Mouse (Mus musculus): Measurements from ENCODE around the gene Themis. TPM values are rescaled to one million over a fixed set of nuclear protein-coding genes. Genes with fewer than 3 reads are reported as not detected.

Gene Themis
- total RNA-seq, 2 experiments from 2014 or later = 0.10 to 0.60 TPM

DNA sequence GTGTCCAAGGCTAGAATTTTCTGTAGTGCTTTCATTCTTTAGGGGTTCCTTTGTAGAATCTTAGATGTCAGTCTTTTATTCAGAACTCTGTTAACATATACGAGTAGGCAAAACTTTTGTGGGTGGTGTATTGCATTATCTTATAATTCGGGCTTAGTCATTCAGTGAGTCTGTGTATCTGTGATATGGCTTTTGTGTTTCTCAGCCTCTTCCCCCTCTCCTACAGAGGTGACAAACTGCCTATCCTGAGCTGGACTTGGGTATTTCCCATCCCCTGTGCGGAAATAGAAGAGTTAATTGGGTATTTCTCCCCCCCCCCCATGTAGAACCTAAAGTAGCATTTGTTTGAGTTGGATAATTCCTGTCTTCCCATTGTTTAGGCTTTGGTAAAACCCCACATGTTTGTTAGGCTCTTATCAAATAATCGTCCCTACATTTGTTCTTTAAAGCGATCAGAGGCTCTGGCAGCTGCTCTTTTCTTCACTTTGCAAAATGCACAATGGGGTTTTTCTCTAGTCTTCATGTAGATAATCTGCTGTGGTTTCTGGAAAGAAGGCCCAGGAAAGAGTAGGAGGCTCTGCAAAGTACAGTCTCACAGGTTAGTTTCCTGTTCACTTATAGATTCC is 108.7 kb downstream of the Themis start:
- intact Hi-C loops (cut with DNase I) = no loop called here

DNA sequence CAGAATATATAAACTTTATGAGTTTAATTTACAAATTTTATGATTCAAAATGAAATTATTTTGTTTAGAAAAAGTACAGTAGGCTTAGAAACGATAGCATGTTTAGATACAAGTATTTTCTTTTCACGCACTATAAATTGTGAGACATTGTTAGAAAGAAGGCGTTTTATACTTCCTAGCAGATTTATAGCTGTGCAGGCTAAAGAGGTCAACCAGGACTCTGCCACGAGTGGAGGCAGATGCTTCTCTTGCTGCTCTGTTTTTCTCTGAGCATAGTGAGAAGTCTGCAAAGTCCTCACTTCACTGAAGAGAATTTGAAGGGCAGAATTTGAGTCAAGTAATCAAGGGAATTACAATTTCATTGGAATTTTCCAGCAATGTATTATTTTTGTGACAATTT is 131.3 kb downstream of the Themis start:
- DNase-seq = no peak
- intact Hi-C loops (cut with DNase I) = no loop called here

More for the DNA sequence above, 108.7 kb downstream of the Themis start:
- DNase-seq = no peak

DNA sequence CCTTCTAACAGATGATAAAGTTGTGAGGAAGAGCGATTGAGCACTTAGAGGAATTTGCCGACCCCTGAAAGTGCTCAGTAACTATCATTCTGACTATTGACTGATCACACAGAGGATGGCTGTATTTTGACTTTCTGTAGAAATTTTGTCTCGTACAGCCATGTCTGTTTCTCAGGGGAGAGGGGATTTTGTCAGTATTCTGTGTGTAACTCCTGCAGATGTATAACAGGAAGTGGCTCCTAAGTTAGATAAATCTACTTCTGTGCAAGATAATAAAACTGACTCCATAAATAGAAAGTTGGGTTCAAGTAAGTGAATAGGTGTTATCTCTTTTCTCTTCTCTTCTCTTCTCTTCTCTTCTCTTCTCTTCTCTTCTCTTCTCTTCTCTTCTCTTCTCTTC is 137.0 kb downstream of the Themis start:
- intact Hi-C loops (cut with DNase I) = no loop called here
- no peak for DNase-seq

DNA sequence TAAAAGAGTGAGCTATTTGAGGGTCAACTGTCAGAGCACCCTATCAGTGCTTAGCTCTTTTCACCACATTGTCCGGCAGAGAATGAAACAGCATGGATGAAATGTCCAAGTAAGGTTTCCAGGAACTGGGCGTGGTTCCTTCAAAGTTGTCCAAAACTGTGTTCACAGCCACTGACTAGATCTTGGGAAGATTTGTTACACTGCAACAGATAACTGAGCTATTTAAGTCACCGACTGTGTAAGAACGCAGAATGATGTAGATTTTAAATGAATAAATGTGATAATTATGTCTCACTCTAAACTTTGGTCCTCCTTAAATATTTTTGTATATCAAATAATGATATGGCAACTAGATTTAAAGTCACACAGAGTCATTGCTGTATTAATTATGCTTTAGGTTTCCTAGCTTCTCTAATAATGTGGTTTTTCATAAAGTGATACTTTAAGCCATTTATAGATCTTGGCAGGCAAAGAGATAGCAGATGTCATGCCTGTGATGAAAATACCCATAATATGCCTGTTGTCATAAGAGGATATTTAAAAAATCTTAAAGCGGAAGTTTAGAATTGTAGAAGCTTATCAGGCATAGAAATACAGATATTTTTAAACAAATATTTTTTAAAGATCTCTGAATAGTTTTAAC is 143.9 kb downstream of the Themis start:
- intact Hi-C loops (cut with DNase I) = no loop called here
- DNase-seq = no peak

DNA sequence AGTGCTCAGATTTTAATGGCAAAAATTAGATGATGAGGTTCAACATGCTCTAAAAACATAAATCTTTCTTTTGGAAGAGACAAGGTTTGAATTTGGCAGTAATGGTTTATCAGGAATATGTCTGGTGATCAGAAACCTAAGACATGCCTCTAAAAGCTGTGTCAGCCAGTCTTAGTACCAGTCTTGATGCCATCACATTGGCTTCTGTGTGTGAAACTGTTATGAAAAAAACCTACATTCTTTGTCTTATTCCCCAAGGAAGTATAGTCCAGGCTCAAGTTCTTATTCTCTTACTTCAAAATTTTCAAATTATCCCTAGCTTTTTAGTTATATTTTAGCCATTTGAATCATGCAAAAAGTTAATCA is 144.4 kb downstream of the Themis start:
- no peak for DNase-seq
- intact Hi-C loops (cut with DNase I) = no loop called here

DNA sequence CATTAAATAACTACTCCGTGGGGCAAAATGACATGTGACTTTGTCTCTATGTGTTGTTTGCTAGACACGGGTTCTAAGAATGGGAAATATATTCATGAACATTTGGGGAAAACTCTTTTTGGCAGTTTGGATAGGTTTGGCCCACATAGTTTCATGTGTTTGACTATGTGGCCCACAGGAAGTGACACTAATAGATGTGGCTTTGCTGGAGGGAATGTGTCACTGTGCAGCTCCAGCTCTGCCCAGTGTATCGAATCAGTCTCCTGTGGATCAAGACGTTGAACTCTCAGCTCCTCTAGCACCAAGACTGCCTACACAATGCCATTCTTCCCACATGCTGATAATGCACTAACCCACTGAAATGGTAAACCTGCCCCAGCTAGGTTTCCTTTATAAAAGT is 148.0 kb downstream of the Themis start:
- DNase-seq = no peak
- intact Hi-C loops (cut with DNase I) = no loop called here

DNA sequence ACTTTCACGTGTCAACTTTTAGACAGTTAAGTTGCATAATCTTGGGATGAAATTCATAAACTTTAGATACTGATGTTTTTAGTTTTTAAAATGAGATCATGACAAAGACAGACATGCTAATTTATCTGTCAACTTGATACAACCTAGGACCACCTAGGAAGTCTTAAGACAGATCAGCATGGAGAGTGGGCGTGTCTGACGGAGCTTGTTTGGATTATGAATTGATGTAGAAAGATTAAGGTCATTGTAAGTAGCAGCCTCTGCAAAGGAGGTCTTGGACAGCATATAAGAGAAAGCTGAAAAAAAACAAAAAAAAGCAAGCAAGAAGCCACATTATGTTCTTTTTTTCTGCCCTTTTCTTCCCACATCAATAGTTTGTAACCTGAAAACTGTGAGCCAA is 154.2 kb downstream of the Themis start:
- intact Hi-C loops (cut with DNase I) = no loop called here
- DNase-seq = no peak

DNA sequence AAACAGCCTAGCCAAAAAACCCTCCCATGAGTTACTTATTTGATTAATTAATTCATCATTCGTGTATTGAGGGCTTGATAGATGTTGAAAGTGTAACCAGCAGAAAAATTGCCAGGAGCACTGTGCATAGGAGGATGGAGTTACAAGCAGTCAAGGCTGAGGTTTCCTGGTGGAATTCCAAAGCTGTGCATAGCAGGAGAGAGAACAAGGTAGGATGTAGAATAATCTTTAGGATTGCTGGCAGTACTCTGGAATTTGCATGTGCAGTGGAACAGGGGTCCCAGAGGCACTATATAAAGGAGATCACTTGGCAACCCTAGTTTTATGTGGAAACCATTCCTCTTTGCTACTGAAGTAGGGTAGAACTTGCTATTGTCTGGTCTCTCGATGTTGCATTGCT is 174.4 kb downstream of the Themis start:
- DNase-seq = no peak
- intact Hi-C loops (cut with DNase I) = loop anchor here (2.0 to 10.0 kb wide), 2 partner anchors 358 to 1078 kb away; no protein-coding TSS in a partner anchor

DNA sequence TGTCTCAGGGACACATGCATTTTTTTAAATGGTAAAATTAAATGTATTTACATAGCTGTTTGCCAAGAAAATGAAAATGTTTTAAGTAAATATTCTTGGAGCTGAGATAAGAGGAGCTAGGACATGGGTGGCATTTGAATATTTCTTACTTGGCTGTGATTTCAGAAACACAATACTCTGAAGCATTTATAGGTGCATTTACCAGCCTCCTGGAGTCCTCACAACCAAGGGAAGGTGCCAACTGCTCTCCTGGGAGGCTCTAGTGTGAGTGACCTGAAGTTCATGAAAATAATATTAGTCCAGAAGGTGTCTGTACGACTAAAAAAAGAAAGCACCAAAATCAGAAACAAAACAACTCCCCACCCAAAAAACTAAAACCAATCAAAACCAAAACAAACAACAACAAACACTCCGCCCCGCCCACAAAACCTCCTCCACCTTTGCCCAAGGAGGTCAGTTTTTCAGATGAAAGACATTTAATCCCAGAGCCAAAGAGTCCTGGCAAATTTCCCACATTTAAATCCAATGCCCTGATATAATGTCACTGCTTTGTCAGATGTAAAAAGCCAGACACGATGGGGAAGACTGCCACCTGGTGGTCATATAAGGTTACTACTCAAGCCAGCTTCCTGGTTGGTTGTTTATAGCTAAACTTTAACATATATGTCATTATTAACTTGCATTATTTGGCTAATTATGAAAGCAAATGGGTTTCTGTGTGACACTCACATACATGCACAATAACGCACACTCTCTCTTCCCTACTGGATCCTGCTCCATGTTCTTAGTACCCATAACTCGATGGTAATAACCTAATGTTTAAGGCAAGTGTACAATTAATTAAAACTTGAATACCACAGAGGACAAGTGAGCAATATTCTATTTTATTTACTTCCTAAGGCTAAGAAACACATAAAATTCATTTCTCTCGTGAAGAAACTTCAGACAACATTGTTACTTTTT is 175.9 kb downstream of the Themis start:
- peak; percentile 34 to 57 for DNase-seq
- intact Hi-C loops (cut with DNase I) = loop anchor here (2.0 to 10.0 kb wide), 2 partner anchors 359 to 1079 kb away; no protein-coding TSS in a partner anchor

DNA sequence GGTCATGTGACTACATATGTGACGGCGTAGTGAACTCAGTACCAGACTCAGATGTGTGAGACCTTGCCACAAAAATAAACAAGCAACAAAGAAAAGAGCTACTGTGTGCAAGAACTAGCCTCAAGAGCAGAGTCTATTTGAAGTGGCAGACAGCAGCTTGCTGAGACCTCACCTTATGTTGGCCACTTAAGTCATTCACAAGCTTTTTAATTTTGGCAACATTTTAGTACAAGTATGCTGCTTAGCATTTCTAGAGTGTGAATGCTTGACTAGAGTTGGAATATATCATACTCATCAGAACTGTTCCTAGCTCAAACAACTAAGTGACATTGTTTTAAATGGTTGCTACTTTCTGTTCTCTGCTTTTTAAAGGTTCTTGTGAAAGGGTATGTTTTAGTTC is 188.0 kb downstream of the Themis start:
- DNase-seq = no peak
- intact Hi-C loops (cut with DNase I) = no loop called here

DNA sequence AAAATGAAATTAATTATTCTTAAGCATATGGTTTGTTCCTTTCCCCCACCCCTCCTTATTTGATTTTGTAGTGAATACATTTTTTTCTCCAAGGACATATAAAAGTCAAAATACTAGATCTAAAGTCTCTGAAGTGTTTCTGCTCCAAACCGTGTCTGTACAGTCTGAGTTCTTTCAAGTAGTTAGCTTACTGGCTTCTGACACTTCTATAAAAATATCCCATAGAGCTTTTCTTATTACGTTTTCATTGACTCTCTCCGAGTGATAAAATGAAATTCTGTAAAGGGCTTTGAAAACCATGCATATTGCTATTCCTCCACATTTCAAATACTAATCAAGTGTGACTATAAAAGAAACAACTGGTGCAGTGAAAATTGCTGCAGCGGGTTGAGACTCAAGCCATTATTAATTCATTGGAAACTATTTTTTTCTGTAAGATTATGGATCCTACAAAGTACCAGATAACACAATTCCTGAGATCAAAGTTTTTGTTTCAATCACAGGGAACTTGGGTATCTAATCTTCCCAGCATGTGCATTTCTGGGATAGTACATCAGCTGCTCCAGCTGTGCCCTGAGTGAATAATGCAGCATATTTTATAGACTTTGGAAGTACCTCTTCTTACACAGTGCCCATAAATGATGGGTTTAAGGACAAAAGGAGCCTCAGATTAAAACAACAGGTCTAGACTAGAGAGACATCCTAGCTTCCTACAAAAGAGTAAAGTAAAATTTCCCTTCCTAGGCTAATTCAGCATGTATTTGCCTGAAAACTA is 202.6 kb downstream of the Themis start:
- no peak for DNase-seq
- intact Hi-C loops (cut with DNase I) = no loop called here

DNA sequence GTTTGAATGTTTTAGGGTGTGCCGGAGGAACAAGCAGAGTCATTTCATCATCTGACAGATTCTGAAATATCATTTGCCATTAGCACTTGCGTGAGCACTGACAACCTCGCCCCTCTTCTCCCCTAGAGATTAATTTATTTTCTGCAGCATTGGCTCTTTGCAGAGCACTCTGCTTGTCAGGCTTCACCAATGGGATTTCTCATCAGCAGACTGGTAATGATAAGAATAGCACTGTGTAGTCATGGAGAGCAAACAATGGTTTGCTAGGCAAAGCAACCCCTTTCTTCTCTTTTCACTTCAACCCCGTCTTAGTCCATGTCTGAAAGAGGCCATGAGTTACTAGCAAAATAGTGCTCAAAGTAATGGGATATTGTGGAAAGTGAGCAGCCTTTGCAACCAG is 206.4 kb downstream of the Themis start:
- intact Hi-C loops (cut with DNase I) = no loop called here
- DNase-seq = no peak

DNA sequence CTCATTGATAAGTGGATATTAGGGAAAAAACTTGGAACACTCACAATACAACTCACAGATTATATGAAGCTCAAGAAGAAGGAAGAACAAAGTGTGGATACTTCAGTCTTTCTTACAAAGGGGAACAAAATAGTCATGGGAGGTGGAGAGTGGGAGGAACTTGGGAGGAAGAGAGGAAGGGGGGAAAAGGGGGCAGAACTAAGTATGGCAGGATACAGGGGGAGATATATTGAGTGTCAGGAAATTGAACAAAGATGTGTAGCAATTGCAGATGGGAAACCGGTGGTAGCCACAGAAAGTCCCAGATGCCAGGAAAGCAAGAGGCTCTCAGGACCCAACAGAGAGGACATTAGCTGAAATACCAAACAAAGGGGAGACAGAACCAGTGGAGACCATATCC is 219.5 kb downstream of the Themis start:
- intact Hi-C loops (cut with DNase I) = no loop called here
- no peak for DNase-seq

DNA sequence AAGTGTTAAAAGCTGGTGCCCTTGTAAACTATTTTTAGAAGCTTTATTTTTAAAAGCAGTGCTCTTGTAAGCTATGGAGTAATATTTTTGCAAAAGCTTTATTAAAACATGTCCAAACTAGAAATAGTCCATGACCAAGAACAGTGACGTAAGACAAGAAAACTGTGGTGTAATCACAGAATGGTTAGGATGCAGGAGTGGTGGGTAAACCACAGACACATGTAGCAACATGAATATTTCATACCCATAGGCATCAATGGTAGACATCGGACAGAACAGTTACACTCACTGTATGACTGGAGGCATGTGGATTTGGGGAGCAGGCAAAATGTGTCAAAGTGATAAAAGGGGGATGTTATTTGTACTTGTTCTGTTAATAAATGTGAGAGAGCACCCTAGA is 222.7 kb downstream of the Themis start:
- intact Hi-C loops (cut with DNase I) = no loop called here
- DNase-seq = no peak

DNA sequence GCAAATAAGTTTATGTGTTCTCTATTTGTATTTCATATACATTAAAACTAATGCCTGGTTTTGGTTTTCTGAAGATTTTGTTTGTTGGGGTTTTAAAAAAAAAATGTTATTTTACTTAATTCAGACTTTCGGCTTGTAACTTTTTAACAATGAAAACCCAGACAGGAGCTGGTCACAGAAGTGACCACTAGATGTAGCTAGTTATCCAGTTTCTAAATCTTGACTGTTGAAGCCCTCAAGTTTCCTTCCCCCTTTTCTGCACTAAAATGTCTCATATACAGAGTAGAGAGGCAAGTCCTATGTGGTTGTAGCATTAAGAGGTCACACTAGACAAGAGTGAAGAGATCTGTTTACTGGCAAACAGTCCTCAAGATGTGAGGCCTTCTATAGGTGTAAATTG is 230.2 kb downstream of the Themis start:
- intact Hi-C loops (cut with DNase I) = no loop called here
- no peak for DNase-seq

Measured in heart, postnatal 10 days (tissue).